Mouse (Mus musculus) urinary bladder, postnatal 36 days (tissue): ENCODE results near the gene Gm21731.
"Not testable (repeated sequence)": the region's sequence is repeated elsewhere in the genome, so short reads cannot be mapped to it uniquely, and the experiment has no call there.

Experiments used
- DNase-seq, 2 experiments: peaks; one replicate each; pipeline ENCODE4 v3.0.0; 2022; ENCODE audit warnings: low spot score in 2 of 2, mixed read lengths in 1 of 2

Gm21731 gene

GRCm38 (mm10) chr13:120238811-120239210 is at the start of gene Gm21731:
TSS of gene Gm21731 (plus strand) at chr13:120239111.
- not testable (repeated sequence) for DNase-seq

DNA sequence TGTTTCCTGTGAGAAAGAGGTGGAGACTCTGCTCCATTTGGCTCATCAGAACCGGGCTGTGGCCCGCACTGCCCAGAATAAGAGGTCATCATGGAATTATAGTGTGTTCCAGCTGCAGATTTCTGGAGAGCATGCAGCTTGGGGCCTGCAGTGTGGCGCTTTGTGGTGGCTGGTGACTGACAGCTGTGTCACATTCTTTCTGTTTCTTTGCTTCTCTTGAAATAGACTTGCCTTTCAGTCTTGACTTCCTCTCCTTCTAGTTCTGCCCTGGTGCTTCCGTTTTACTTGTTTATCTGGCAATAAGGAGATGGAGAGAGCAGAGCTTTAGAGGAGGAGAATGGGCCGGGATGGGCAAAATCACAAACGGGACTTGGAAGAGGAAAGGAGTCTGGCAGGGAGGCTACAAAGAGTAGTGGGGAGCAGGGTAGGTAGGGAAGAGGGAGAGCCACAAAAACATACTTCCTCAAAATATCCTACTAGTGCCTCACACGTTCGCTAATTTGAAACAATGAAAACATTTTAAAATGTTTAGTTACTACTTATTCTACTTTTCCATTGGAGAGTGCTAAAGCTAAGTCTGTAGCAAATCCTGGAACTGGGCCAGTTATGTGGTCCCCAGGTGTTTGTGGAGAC is 42.6 kb upstream of the Gm21731 start:
- not testable (repeated sequence) for DNase-seq

- not testable (repeated sequence) for DNase-seq
These were observed 23.1 kb upstream of the Gm21731 start, which contains the start of gene Gm21762 for GRCm38 (mm10) chr13:120215847-120216246. TSS of gene Gm21762 (minus strand) at chr13:120215947.

DNA sequence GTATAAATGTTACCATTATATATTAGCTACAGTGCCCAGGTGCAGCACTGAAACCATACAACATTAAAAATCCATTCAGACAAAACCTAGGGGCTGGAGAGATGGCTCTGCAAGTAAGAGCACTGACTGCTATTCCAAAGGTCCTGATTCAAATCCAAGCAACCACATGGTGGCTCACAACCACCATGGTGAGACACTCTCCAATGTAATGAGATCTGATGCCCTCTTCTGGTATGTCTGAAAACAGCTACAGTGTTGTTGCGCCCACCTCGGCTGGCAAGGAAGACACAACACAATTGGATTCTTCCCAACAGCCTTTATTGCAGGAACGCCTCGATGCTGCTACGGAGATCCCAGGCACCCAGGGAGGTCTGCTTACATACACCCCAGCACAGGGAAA is 18.0 kb upstream of the Gm21731 start:
- not testable (repeated sequence) for DNase-seq

- DNase-seq: not testable (repeated sequence)
These were observed 15.8 kb upstream of the Gm21731 start for GRCm38 (mm10) chr13:120223012-120223659.

GRCm38 (mm10) chr13:120231798-120232197 is 7.1 kb upstream of the Gm21731 start:
- not testable (repeated sequence) for DNase-seq

GRCm38 (mm10) chr13:120232447-120233049 is 6.4 kb upstream of the Gm21731 start:
- not testable (repeated sequence) for DNase-seq

GRCm38 (mm10) chr13:120251208-120251924 is 12.5 kb downstream of the Gm21731 start:
- not testable (repeated sequence) for DNase-seq

DNA sequence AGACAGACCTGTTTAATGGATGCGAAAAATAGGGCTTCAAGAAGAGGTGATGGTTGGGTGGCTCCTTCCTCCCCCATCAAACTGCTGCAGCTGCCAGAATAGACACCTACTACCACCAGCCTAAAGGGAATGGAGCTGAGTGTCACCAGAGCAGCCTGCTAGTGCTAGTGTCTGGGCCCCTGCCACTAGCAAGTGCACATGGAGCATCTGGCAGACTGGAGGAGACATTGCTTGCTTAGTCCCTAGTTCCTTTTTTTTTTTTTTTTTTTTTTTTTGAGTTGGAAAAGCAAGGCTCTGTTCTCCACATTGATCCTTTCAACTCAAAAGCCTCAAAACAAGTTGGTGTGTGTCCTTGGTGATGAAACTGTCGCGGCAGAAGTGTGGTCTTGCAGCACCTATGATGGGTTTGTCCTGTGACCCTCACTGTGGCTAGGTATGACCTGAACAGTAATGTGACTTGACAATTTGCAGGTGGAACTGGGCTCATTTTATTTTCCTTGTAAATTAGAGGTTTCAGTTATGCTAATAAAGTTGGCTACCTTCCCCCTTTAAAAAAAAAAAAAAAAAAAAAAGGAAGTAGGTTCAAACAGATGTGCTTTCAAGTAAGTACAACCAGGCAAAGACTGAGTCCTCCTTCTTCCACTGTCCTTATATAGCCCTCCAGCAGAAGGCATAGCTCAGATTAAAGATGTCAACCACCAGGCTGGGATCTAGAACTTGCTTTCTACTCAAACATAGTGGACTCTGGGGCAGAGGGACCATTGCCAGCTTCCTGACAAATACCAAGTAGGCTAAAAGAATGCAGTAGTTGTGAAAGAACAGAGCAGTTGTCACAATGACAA is 20.1 kb downstream of the Gm21731 start:
- DNase-seq: not testable (repeated sequence)

DNA sequence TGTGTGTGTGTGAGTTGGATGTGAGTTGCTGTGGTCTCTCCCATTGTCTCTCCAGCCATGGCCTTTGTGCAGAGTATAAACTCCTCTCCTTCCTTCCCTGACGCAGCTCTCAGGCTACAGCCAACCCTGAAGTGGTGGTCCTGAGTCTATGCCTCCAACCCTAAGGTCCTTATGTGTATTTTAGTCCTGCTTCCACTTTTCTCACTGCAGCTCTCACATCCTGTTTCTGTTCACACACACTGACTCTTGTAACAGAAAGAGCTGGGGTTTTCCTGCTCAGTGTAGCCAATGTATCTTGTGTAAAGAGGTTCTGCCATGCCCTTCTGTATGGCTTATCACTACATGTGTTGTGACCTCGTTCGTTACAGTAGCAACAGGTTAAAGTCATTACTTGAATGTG is 20.8 kb downstream of the Gm21731 start:
- DNase-seq: not testable (repeated sequence)

GRCm38 (mm10) chr13:120262870-120263269 is 24.0 kb downstream of the Gm21731 start, which contains the start of gene AF067061:
TSS of gene AF067061 (plus strand) at chr13:120263114.
- DNase-seq: not testable (repeated sequence)

- not testable (repeated sequence) for DNase-seq
These were observed 38.9 kb downstream of the Gm21731 start for GRCm38 (mm10) chr13:120277837-120278236.

- DNase-seq: no peak
These were observed 39.9 kb downstream of the Gm21731 start for GRCm38 (mm10) chr13:120278784-120279183.
